Mouse (Mus musculus) heart, adult 2 months (tissue): ENCODE measurements at regions not wholly inside any gene's neighbourhood (a gene's known extent, or its start where the extent isn't known, plus 50 kb on each side); places are given as distances from the start of the nearest gene placed in this dataset.

Experiments
- CTCF ChIP-seq: fragments of 200-600 bp; IDR thresholded peaks from 2 replicates; pipeline ENCODE4 v1.8.1; 2022; ENCODE audit warnings: antibody characterized with exemption, mild to moderate bottlenecking, moderate library complexity
- EP300 ChIP-seq: fragments of 200-500 bp; IDR thresholded peaks from 2 replicates; pipeline ENCODE4 v1.6.1; 2011; ENCODE audit warnings: low read depth, low read length, control low read depth; ENCODE audit not compliant: insufficient read depth
- POLR2A ChIP-seq: fragments of 200-500 bp; IDR thresholded peaks from 2 replicates; pipeline ENCODE4 v1.6.1; 2011; ENCODE audit warnings: mild to moderate bottlenecking, low read depth, low read length, control low read depth; ENCODE audit not compliant: insufficient read depth

DNA sequence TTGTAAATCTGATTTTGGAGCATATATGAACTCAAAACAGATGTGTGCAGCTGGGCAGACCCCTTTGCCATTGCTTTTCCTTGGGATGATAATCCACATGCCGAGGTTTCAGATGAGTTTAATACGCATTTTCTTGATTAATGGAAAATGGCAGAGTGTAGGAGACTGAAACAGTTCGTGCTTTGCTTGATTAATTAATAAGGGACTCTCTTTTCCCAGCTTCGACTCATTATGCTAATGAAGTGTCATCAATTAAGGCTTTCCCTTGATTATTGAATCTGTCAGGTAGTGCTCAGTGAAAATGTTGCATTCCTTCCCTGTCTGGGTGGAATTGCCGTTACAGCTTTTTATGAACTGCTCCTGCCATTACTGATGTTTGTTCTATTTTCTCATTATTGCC lies 647.2 kb upstream of the Nova1 start:
- TF ChIP-seq POLR2A (no peak), EP300 (no peak), CTCF (no peak)
